Mouse (Mus musculus) cerebellum, adult 2 months (tissue): ENCODE measurements around the gene Plcb1.

Experiments
- CTCF ChIP-seq: fragments of 200-500 bp; IDR thresholded peaks from 2 replicates; pipeline ENCODE4 v1.5.1; 2011; ENCODE audit warnings: low read depth, mild to moderate bottlenecking, control low read depth, low read length, moderate library complexity, borderline replicate concordance; ENCODE audit not compliant: insufficient read depth
- POLR2A ChIP-seq: fragments of 200-500 bp; IDR thresholded peaks from 2 replicates; pipeline ENCODE4 v1.6.1; 2011; ENCODE audit warnings: low read length, control low read depth, borderline replicate concordance; ENCODE audit not compliant: insufficient read depth

- TF ChIP-seq CTCF = no peak
- TF ChIP-seq POLR2A = no peak
Observed at GRCm38 (mm10) chr2:134842883-134843282, 57.0 kb downstream of the Plcb1 start.
